Mouse (Mus musculus): ENCODE data around the gene Mtmr3. TPM values are rescaled to one million over a fixed set of nuclear protein-coding genes. Genes with fewer than 3 reads are reported as not detected.

The Mtmr3 gene
- total and polyA plus RNA-seq, 3 experiments: 29.1 to 31.9 TPM; not detected in 1

GRCm38 (mm10) chr11:4566333-4566732 is 28.3 kb downstream of the Mtmr3 start:
- Histone ChIP-seq H3K9ac (ENCODE audit: control insufficient read depth, low read depth, low read length, poor library complexity, severe bottlenecking) (no peak overlapping the region), H3K27me3 (ENCODE audit: control insufficient read depth in 1 of 2, insufficient read depth in 2 of 2, low read length in 2 of 2) (no peaks in the 10 kb centered on the region), H3K27ac (ENCODE audit: control insufficient read depth, low read depth, low read length) (no peak overlapping the region), H3K36me3 (ENCODE audit: control insufficient read depth in 1 of 2, insufficient read depth in 2 of 2, low read length in 2 of 2) (peaks cover 3 to 10% of the 10 kb centered on the region in 2 experiments), H3K9me3 (replicated peaks; ENCODE audit: insufficient read depth, low read length) (no peaks in the 10 kb centered on the region), H3K4me1 (ENCODE audit: control insufficient read depth in 1 of 2, insufficient read depth in 2 of 2, low read length in 2 of 2) (peaks cover 0 to 3% of the 10 kb centered on the region in 2 experiments; a peak in 1 of 4 replicates), H3K79me2 (ENCODE audit: control insufficient read depth, insufficient read depth, low read length, poor library complexity) (peaks cover 14% of the 10 kb centered on the region), H3K4me3 (ENCODE audit: control insufficient read depth in 1 of 2, insufficient read depth in 1 of 2, low read depth in 2 of 2, low read length in 2 of 2) (no peak overlapping the region)
- no peak for TF ChIP-seq HCFC1 (IDR thresholded peaks at IDR 0.05; ENCODE audit: low read depth, low read length)
- no peak for TF ChIP-seq POLR2A (IDR thresholded peaks at IDR 0.05; ENCODE audit: control insufficient read depth in 1 of 2, insufficient read depth in 1 of 2, low read depth in 1 of 2, low read length in 2 of 2, poor library complexity in 1 of 2)
- TF ChIP-seq POLR2AphosphoS2 (IDR thresholded peaks at IDR 0.05; ENCODE audit: low read length): no peak
- TF ChIP-seq GATA1 (IDR thresholded peaks at IDR 0.05; ENCODE audit: low read depth, low read length): peak; percentile 28; the same call in 1 of the 2 replicates
- no peak for TF ChIP-seq NELFE (IDR thresholded peaks at IDR 0.05; ENCODE audit: low read depth, low read length)
- no peak for TF ChIP-seq E2F4 (IDR thresholded peaks at IDR 0.05; ENCODE audit: borderline replicate concordance, low read depth, low read length)
- peak; percentile 29; the same call in 1 of the 2 replicates for TF ChIP-seq TAL1 (IDR thresholded peaks at IDR 0.05; ENCODE audit: low read length)
- no peak for TF ChIP-seq USF2 (IDR thresholded peaks at IDR 0.05; ENCODE audit: borderline replicate concordance in 1 of 2, insufficient read depth in 1 of 2, low read depth in 1 of 2, low read length in 2 of 2)
- no peak for TF ChIP-seq JUND (IDR thresholded peaks at IDR 0.05; ENCODE audit: low read depth, low read length)
- no peak for TF ChIP-seq CHD1 (IDR thresholded peaks at IDR 0.05; ENCODE audit: low read depth, low read length)
- TF ChIP-seq ZNF384 (IDR thresholded peaks at IDR 0.05; ENCODE audit: low read depth, low read length): peak; percentile 90
- TF ChIP-seq ZC3H11A (IDR thresholded peaks at IDR 0.05; ENCODE audit: low read depth, low read length): no peak
- TF ChIP-seq MAX (IDR thresholded peaks at IDR 0.05; ENCODE audit: low read length): no peak
- TF ChIP-seq KAT2A (conservative IDR thresholded peaks at IDR 0.05; ENCODE audit: low read depth, low read length): no peak
- no peak for TF ChIP-seq ETS1 (IDR thresholded peaks at IDR 0.05; ENCODE audit: low read depth, low read length)
- no peak for TF ChIP-seq MYB (IDR thresholded peaks at IDR 0.05; ENCODE audit: low read depth, low read length)
- TF ChIP-seq ZKSCAN1 (IDR thresholded peaks at IDR 0.05; ENCODE audit: low read depth, low read length): no peak
- TF ChIP-seq MEF2A (IDR thresholded peaks at IDR 0.05; ENCODE audit: extremely low read depth, insufficient replicate concordance, low read depth, low read length, poor library complexity, severe bottlenecking): no peak
- TF ChIP-seq EP300 (IDR thresholded peaks at IDR 0.05; ENCODE audit: low read depth in 1 of 2, low read length in 2 of 2): peak in 1 of 2 experiments; percentile 10; a peak in 2 of 4 replicates
- no peak for TF ChIP-seq RAD21 (IDR thresholded peaks at IDR 0.05; ENCODE audit: low read depth, low read length)
- DNase-seq (ENCODE audit: low read depth, low spot score): peak; percentile 38

- DNase-seq (ENCODE audit: low read depth, low spot score): no peak
- Histone ChIP-seq H3K4me1 (ENCODE audit: control insufficient read depth in 1 of 2, insufficient read depth in 2 of 2, low read length in 2 of 2) (peaks cover 0 to 3% of the 10 kb centered on the region in 2 experiments; a peak in 1 of 4 replicates), H3K9ac (ENCODE audit: control insufficient read depth, low read depth, low read length, poor library complexity, severe bottlenecking) (no peak overlapping the region), H3K27me3 (ENCODE audit: control insufficient read depth in 1 of 2, insufficient read depth in 2 of 2, low read length in 2 of 2) (no peaks in the 10 kb centered on the region), H3K36me3 (ENCODE audit: control insufficient read depth in 1 of 2, insufficient read depth in 2 of 2, low read length in 2 of 2) (peaks cover 3 to 11% of the 10 kb centered on the region in 2 experiments), H3K4me3 (ENCODE audit: control insufficient read depth in 1 of 2, insufficient read depth in 1 of 2, low read depth in 2 of 2, low read length in 2 of 2) (no peak overlapping the region), H3K9me3 (replicated peaks; ENCODE audit: insufficient read depth, low read length) (no peaks in the 10 kb centered on the region), H3K27ac (ENCODE audit: control insufficient read depth, low read depth, low read length) (no peak overlapping the region), H3K79me2 (ENCODE audit: control insufficient read depth, insufficient read depth, low read length, poor library complexity) (peaks cover 17% of the 10 kb centered on the region)
- TF ChIP-seq POLR2A (IDR thresholded peaks at IDR 0.05; ENCODE audit: control insufficient read depth in 1 of 2, insufficient read depth in 1 of 2, low read depth in 1 of 2, low read length in 2 of 2, poor library complexity in 1 of 2): no peak
- TF ChIP-seq NRF1 (IDR thresholded peaks at IDR 0.05; ENCODE audit: insufficient read depth, low read depth, low read length, poor library complexity, severe bottlenecking): no peak
- no peak for TF ChIP-seq NELFE (IDR thresholded peaks at IDR 0.05; ENCODE audit: low read depth, low read length)
- no peak for TF ChIP-seq ETS1 (IDR thresholded peaks at IDR 0.05; ENCODE audit: low read depth, low read length)
- TF ChIP-seq GATA1 (IDR thresholded peaks at IDR 0.05; ENCODE audit: low read depth, low read length): no peak
- no peak for TF ChIP-seq SMC3 (IDR thresholded peaks at IDR 0.05; ENCODE audit: low read depth, low read length)
- no peak for TF ChIP-seq RAD21 (IDR thresholded peaks at IDR 0.05; ENCODE audit: low read depth, low read length)
- TF ChIP-seq TAL1 (IDR thresholded peaks at IDR 0.05; ENCODE audit: low read length): no peak
- TF ChIP-seq POLR2AphosphoS5 (IDR thresholded peaks at IDR 0.05; ENCODE audit: borderline replicate concordance, low read depth, low read length): no peak
- TF ChIP-seq KAT2A (conservative IDR thresholded peaks at IDR 0.05; ENCODE audit: low read depth, low read length): no peak
Observed at GRCm38 (mm10) chr11:4565545-4565944, 29.1 kb downstream of the Mtmr3 start.

All from MEL (cell line).